Mouse (Mus musculus) bone marrow, adult 2 months (tissue): ENCODE results near the gene Slc7a6os. TPM values are rescaled to one million over a fixed set of nuclear protein-coding genes. Genes with fewer than 3 reads are reported as not detected.

ENCODE experiments used
- H3K27ac ChIP-seq: fragments of 200-500 bp; 2 replicates; pipeline ENCODE4 v1.5.1; 2012; ENCODE audit warnings: low read depth, mild to moderate bottlenecking, control low read depth, inconsistent platforms, low read length; ENCODE audit not compliant: control insufficient read depth, poor library complexity, insufficient read depth
- H3K4me1 ChIP-seq: fragments of 200-500 bp; 2 replicates; pipeline ENCODE4 v1.6.1; 2011; ENCODE audit warnings: low read length; ENCODE audit not compliant: control insufficient read depth, insufficient read depth
- H3K4me3 ChIP-seq: fragments of 200-500 bp; replicated peaks from 2 replicates; pipeline ENCODE3; 2011; ENCODE audit warnings: mild to moderate bottlenecking, low read depth, low read length, control low read depth; ENCODE audit not compliant: control insufficient read depth
- CTCF ChIP-seq: fragments of 200-500 bp; IDR thresholded peaks from 2 replicates; pipeline ENCODE4 v1.5.1; 2011; ENCODE audit warnings: low read length, control low read depth; ENCODE audit not compliant: control insufficient read depth, insufficient read depth
- POLR2A ChIP-seq: fragments of 200-500 bp; IDR thresholded peaks from 2 replicates; pipeline ENCODE4 v1.6.1; 2011; ENCODE audit warnings: low read depth, mild to moderate bottlenecking, control low read depth, low read length, borderline replicate concordance; ENCODE audit not compliant: control insufficient read depth
- WGBS: fragments of 180-500 bp; shearing (Covaris S2); methylation state at CpG from one replicate; pipeline ENCODE4 v1.1.7; 2018; 5-methylcytosine and 5-hydroxymethylcytosine counted together
- polyA plus RNA-seq: library from polyadenylated mRNA; stranded (reverse); fragments of >200 nt; gene quantifications from 2 replicates; pipeline ENCODE4 v1.2.4, GENCODE M21; 2011; ENCODE audit warnings: low replicate concordance; ENCODE audit not compliant: missing spikeins, insufficient read depth, insufficient read length

The Slc7a6os gene
- polyA plus RNA-seq, 1 experiment, result 53.8 TPM

- H3K27ac ChIP-seq, result peak within 1 kb of the TSS; percentile 57; the same call in 1 of the 2 replicates
- no peaks in the 10 kb centered on the region for H3K4me1 ChIP-seq
- TF ChIP-seq CTCF (no peak), POLR2A (peak; percentile 50; the same call in 1 of the 2 replicates)
- 1% methylated on average over 59 of the region's 59 CpGs for WGBS
- peak within 1 kb of the TSS; percentile 85 for H3K4me3 ChIP-seq
Measured at GRCm38 (mm10) chr8:106168356-106169016, 42.2 kb downstream of the Slc7a6os start, which contains the start of gene Slc7a6. Gene Slc7a6 (plus strand): TSS chr8:106168857.

GRCm38 (mm10) chr8:106165460-106165859, 45.3 kb downstream of the Slc7a6os start:
- TF ChIP-seq POLR2A, result no peak
- peak; percentile 57 for TF ChIP-seq CTCF
- no peak overlapping the region for H3K4me3 ChIP-seq
- H3K4me1 ChIP-seq, result no peaks in the 10 kb centered on the region
- WGBS, result 35% methylated on average over 4 of the region's 4 CpGs
- no peak overlapping the region for H3K27ac ChIP-seq

- no peak for TF ChIP-seq POLR2A
- no peak for TF ChIP-seq CTCF
- 85% methylated on average over 9 of the region's 9 CpGs for WGBS
- H3K4me1 ChIP-seq, result no peaks in the 10 kb centered on the region
Measured at GRCm38 (mm10) chr8:106163251-106163650, 47.5 kb downstream of the Slc7a6os start.

GRCm38 (mm10) chr8:106159876-106160275, 50.9 kb downstream of the Slc7a6os start:
- WGBS, result 92% methylated on average over 6 of the region's 6 CpGs
- no peaks in the 10 kb centered on the region for H3K4me1 ChIP-seq
- TF ChIP-seq CTCF, result no peak
- TF ChIP-seq POLR2A, result no peak
- H3K4me3 ChIP-seq, result no peak overlapping the region
- H3K27ac ChIP-seq, result no peak overlapping the region

More at GRCm38 (mm10) chr8:106163251-106163650, 47.5 kb downstream of the Slc7a6os start:
- Histone ChIP-seq H3K4me3 (no peak overlapping the region), H3K27ac (no peak overlapping the region)

GRCm38 (mm10) chr8:106158381-106158780, 52.4 kb downstream of the Slc7a6os start:
- TF ChIP-seq POLR2A (no peak), CTCF (no peak)
- peaks cover 2% of the 10 kb centered on the region; the same call in 1 of the 2 replicates for H3K4me1 ChIP-seq
- 89% methylated on average over 10 of the region's 10 CpGs for WGBS

GRCm38 (mm10) chr8:106157419-106157818, 53.3 kb downstream of the Slc7a6os start:
- WGBS, result 64% methylated on average over 1 of the region's 1 CpGs
- no peak overlapping the region for H3K4me3 ChIP-seq

More at GRCm38 (mm10) chr8:106158381-106158780, 52.4 kb downstream of the Slc7a6os start:
- Histone ChIP-seq H3K4me3 (no peak overlapping the region), H3K27ac (no peak overlapping the region)

GRCm38 (mm10) chr8:106152876-106153275, 57.9 kb downstream of the Slc7a6os start:
- peaks cover 6% of the 10 kb centered on the region for H3K4me1 ChIP-seq
- 5% methylated on average over 4 of the region's 4 CpGs for WGBS
- TF ChIP-seq CTCF, result no peak
- TF ChIP-seq POLR2A, result no peak
- H3K4me3 ChIP-seq, result no peak overlapping the region
- no peak overlapping the region for H3K27ac ChIP-seq

More at GRCm38 (mm10) chr8:106157419-106157818, 53.3 kb downstream of the Slc7a6os start:
- peaks cover 3% of the 10 kb centered on the region; the same call in 1 of the 2 replicates for H3K4me1 ChIP-seq
- no peak overlapping the region for H3K27ac ChIP-seq
- TF ChIP-seq CTCF, result no peak
- TF ChIP-seq POLR2A, result no peak

- Histone ChIP-seq H3K27ac (no peak overlapping the region), H3K4me3 (peak overlapping the region; percentile 82), H3K4me1 (peaks cover 6% of the 10 kb centered on the region)
- WGBS, result 66% methylated on average over 9 of the region's 9 CpGs
- no peak for TF ChIP-seq CTCF
- no peak for TF ChIP-seq POLR2A
Measured at GRCm38 (mm10) chr8:106151041-106151440, 59.7 kb downstream of the Slc7a6os start.

Other genes with a start within 250 kb of the Slc7a6os start
- 15.9 and 21.3 TPM in 2 replicates for gene Slc12a4, start 244.8 kb downstream of the Slc7a6os start, polyA plus RNA-seq
- gene Dpep3, start 231.5 kb downstream of the Slc7a6os start, polyA plus RNA-seq, result not detected in 2 replicates
- 13.5 and 17.1 TPM in 2 replicates for gene Dus2, start 219.6 kb downstream of the Slc7a6os start, polyA plus RNA-seq
- not detected in 2 replicates for gene Dpep2nb, start 205.0 kb downstream of the Slc7a6os start, polyA plus RNA-seq
- gene Ddx28, start 199.1 kb downstream of the Slc7a6os start, polyA plus RNA-seq, result 4.0 and 6.0 TPM in 2 replicates
- 8.5 and 17.8 TPM in 2 replicates for gene Nfatc3, start 152.1 kb downstream of the Slc7a6os start, polyA plus RNA-seq
- not detected in 2 replicates for gene Esrp2, start 74.0 kb downstream of the Slc7a6os start, polyA plus RNA-seq
- 8.4 and 20.8 TPM in 2 replicates for gene Pla2g15, start 60.5 kb downstream of the Slc7a6os start, polyA plus RNA-seq
- 3.7 and 8.3 TPM in 2 replicates for gene Slc7a6, start 42.1 kb downstream of the Slc7a6os start, polyA plus RNA-seq
- gene Prmt7, start within 50 bp of the Slc7a6os start, polyA plus RNA-seq, result 12.1 and 12.9 TPM in 2 replicates
- gene Smpd3, start 127.1 kb upstream of the Slc7a6os start, polyA plus RNA-seq, result 0.87 TPM in 1 of 2 replicates, not detected in the other
- gene Zfp90, start 204.4 kb upstream of the Slc7a6os start, polyA plus RNA-seq, result 3.3 and 10.6 TPM in 2 replicates